Mouse (Mus musculus): ENCODE measurements around the gene Bag3. TPM values are rescaled to one million over a fixed set of nuclear protein-coding genes. Genes with fewer than 3 reads are reported as not detected.
"Not testable (repeated sequence)": the region's sequence is repeated elsewhere in the genome, so short reads cannot be mapped to it uniquely, and the experiment has no call there.

Bag3 gene
- total RNA-seq, 1 experiment from 2014 or later: 4.9 TPM

GRCm38 (mm10) chr7:128563373-128563772, 40.0 kb downstream of the Bag3 start:
- peak; percentile 66; the same call in 1 of the 2 replicates for ATAC-seq (replicated peaks; ENCODE audit: low read depth, poor library complexity, severe bottlenecking)

DNA sequence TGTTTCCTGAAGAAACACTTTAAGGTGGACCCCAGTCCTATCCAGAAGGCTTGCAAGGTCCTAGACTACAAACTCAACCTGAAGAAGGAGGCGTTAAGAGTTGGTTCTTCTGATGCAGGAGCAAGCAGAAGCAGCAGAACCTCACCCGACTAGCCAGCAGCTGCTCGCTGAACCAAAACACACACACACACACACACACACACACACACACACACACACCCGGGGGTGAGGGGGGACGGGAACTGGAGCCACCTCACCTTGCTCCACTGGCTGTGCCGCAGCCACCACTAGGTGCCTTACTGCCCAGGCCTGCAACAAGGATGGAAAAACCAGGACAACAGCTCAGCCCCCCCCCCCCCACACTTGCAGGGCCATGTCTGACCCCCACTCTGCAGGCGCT, 42.9 kb downstream of the Bag3 start:
- ATAC-seq (replicated peaks; ENCODE audit: low read depth, poor library complexity, severe bottlenecking): no peak

DNA sequence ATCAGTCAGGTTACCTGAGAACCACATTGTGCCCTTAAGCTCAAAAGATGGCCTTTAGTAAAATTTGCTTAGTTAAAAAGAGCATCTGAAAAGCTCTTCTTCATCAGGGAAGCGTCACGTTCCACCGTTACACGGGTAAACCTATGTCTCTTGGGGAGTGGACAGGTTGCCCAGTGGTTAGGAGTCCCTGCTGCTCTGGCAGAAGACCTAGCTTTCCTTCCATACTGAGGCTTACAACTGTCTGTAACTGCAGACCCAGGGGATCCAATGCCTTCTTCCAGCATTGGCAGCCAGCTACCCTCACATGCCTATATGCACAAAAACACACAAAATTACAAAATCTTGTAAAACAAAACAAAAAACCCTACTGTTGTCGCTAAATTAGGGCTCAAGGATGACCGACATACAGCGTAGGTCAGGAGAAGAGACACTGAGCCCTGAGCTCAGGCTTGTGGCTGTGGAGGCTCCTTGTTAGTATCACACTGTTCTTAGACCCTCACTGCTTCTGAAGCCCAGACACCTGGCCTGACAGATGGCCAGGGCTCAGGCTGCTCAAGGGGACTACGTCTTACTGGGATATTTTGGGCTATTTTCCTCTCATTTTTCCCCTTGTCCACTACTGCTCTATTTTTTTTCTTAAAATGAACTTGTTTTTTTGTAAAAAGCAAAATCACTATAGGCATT, 44.3 kb downstream of the Bag3 start:
- no peak for ATAC-seq (replicated peaks; ENCODE audit: low read depth, poor library complexity, severe bottlenecking)

DNA sequence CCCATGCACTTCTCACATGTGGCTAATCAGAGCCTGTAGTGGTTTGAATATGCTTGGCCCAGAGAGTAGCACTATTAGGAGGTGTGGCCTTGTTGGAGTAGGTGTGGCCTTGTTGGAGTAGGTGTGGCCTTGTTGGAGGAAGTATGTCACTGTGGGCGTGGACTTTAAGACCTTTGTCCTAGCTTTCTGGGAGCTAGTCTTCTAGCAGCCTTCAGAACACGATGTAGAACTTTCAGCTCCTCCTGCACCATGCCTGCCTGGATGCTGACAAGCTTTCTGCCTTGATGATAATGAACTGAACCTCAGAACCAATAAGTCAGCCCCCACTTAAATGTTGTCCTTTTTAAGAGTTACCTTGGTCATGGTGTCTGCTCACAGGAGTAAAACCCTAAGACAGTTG, 46.0 kb downstream of the Bag3 start:
- not testable (repeated sequence) for ATAC-seq (replicated peaks; ENCODE audit: low read depth, poor library complexity, severe bottlenecking)

DNA sequence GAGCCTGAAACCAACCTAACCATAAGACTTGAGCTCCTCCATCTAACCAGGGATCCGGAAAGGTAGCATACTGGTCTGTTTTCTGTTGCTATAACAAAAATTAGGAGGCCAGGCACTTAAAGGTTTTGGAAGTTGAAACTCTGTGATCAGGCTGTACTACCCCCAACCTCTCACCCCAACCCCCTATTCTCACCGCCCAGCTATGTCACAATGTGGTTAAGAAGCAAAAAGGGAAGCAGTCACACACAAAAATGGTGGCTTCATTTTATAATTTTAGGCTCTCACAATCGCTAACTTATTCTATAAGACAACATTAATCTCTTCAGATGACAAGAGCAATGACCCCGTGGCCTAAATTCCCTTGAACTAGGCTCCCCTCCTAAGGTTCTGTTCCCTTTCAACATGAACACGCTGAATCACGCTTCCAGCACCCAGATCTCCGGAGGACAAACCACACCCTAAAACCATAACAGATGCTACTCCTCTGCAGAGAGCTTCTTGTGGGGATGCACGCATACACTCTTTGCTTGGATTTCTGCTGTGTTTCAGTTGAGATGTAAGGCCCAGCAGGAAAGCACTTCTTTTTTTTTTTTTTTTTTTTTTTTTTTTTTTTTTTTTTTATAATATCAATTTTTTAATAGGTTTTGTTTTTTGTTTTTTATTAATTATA, 46.7 kb downstream of the Bag3 start:
- ATAC-seq (replicated peaks; ENCODE audit: low read depth, poor library complexity, severe bottlenecking): peak; percentile 81

GRCm38 (mm10) chr7:128570657-128571056, 47.2 kb downstream of the Bag3 start:
- not testable (repeated sequence) for ATAC-seq (replicated peaks; ENCODE audit: low read depth, poor library complexity, severe bottlenecking)

DNA sequence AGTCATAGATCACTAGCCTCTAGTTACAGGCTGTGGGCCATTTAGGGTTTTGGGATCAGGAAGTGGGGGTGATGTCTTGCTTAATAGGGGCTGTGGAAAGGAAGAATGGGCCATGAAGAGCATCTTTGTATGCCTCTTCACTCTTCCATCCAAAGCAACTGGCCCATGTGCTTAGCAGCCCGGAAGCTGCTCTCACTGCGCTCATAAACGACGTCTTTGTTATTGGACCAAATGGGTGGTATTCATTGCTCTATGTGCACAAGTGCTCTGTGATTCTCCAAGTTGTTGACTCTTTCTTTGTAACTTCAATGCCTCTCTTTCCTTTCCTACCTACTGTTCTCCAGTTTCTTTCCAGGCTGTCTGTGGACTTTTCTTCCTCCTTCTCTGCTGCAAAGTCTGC, 48.6 kb downstream of the Bag3 start:
- no peak for ATAC-seq (replicated peaks; ENCODE audit: low read depth, poor library complexity, severe bottlenecking)

- no peak for ATAC-seq (replicated peaks; ENCODE audit: low read depth, poor library complexity, severe bottlenecking)
Observed at GRCm38 (mm10) chr7:128575211-128575610, 51.8 kb downstream of the Bag3 start.

- no peak for ATAC-seq (replicated peaks; ENCODE audit: low read depth, poor library complexity, severe bottlenecking)
Observed at GRCm38 (mm10) chr7:128575794-128576193, 52.4 kb downstream of the Bag3 start.

DNA sequence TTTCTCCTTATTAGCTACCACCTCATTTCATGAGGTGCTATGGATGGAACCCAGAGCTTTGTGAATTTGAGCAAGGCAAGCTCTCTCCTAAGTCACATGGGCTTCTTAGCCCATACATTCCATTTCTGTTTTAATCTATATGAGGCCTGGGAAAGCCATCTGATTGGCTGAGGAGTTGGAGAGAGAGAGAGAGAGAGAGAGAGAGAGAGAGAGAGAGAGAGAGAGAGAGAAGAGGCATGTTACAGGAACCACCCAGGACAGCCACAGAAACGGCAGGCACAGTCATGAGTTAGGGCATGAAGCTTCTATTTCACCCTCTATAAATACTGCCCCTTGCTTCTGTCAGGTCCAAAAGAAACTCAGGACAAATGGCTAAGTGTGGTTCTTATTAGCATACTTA, 54.2 kb downstream of the Bag3 start:
- no peak for ATAC-seq (replicated peaks; ENCODE audit: low read depth, poor library complexity, severe bottlenecking)

GRCm38 (mm10) chr7:128578199-128578945, 55.0 kb downstream of the Bag3 start:
- ATAC-seq (replicated peaks; ENCODE audit: low read depth, poor library complexity, severe bottlenecking): no peak

GRCm38 (mm10) chr7:128579381-128579780, 56.0 kb downstream of the Bag3 start:
- no peak for ATAC-seq (replicated peaks; ENCODE audit: low read depth, poor library complexity, severe bottlenecking)

DNA sequence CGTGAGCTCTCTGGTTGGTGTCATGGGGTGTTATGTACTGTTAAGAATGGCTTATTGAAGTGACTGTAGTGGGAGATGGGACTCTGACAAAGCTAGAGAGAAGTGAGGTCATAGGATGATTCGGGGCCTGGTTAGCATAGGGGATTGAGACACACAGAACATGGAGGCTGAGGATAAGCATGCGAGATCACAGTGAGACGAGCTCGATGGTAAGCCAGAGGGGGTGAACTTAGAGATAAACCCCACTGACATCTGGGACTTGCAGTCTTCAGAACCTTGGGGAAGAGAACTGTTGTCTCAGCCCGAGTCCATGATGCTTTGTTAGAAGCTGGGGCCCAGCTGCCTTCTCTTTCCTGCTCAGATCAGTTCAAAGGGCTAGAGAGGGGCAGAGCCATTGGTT, 56.9 kb downstream of the Bag3 start:
- no peak for ATAC-seq (replicated peaks; ENCODE audit: low read depth, poor library complexity, severe bottlenecking)

DNA sequence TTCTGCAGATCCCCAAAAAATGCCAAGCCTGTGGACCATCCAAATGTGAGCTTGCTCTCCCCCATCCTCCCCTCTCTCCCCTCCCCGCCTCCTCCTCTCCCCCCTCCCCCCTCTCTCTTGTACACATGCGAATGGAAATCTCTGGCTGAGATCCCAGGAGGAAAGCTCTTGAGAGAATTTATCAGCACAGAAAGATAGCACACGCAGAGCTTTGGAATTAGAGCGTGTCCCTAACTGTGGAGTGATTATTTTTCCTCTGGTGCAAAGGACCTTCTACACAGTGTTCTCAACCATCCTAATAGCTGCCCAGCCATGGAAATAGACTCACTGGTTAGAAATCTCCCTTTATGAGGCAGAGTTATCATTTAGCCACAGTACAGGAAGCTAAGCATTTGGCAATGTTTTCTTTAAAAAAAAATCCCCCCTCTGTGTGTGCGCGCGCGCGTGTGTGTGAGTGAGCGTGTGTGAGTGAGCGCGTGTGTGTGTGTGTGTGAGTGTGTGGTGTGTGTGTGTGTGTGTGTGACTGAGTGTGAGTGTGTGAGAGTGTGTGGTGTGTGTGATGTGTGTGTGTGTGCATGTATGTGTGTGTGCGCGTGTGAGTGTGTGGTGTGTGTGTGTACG, 58.6 kb downstream of the Bag3 start:
- peak; percentile 34; the same call in 1 of the 2 replicates for ATAC-seq (replicated peaks; ENCODE audit: low read depth, poor library complexity, severe bottlenecking)

GRCm38 (mm10) chr7:128583213-128583948, 60.0 kb downstream of the Bag3 start:
- peak; percentile 26; the same call in 1 of the 2 replicates for ATAC-seq (replicated peaks; ENCODE audit: low read depth, poor library complexity, severe bottlenecking)

- peak; percentile 54 for ATAC-seq (replicated peaks; ENCODE audit: low read depth, poor library complexity, severe bottlenecking)
Observed at GRCm38 (mm10) chr7:128587334-128587933, 64.0 kb downstream of the Bag3 start.

GRCm38 (mm10) chr7:128591345-128592084, 68.1 kb downstream of the Bag3 start:
- 0 out of 2 replicates have a peak, but pooled peaks have one; percentile 22 for ATAC-seq (replicated peaks; ENCODE audit: low read depth, poor library complexity, severe bottlenecking)

DNA sequence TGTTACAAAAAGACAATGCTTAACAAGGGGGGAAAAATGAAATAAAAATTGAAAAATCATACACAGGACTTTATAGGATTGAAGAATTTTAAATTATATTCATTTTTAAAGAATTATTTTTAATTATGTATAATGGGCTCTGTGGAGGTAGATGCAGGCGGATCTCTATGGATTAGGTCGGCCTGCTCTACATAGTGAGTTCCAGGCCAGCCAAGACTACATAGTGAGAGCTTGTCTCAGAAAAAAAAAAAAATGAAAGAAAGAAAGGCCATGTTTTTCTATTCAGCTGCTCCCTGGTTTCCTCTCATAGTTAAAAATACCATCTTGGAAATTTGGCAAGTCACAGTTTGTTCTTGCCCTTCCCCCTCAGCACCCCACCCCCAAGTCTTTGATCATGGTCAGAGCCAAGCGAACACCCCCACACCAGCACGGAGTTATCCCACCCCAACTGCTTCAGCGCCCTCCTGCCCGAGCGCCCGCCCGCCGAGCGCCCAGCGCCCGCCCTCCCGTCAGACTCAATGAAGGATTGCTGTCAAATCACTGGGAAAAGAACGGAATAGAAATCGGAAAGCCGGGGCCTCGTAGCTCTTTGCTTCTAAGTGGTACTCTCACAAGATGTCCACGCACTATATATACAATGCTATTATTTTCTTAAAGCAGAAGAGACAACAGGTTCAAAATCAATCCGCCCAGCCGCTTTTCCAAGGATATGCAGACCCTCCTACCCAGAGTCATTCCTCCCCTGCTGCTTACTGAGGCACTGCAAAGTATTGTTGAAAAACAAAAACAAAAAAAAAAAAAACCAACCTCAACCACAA, 68.9 kb downstream of the Bag3 start:
- no peak for ATAC-seq (replicated peaks; ENCODE audit: low read depth, poor library complexity, severe bottlenecking)
